Mouse (Mus musculus) liver, embryonic 15.5 days (tissue): ENCODE results near the gene Spdl1. TPM values are rescaled to one million over a fixed set of nuclear protein-coding genes. Genes with fewer than 3 reads are reported as not detected.
"Not testable (repeated sequence)": the region's sequence is repeated elsewhere in the genome, so short reads cannot be mapped to it uniquely, and the experiment has no call there.

Source experiments
- ATAC-seq: fragments of 200-750 bp; cut with Nextera tagmentation; 2 replicates; pipeline ENCODE4 v1.8.0; 2017; ENCODE audit warnings: moderate number of reproducible peaks, mild to moderate bottlenecking, moderate library complexity; ENCODE audit not compliant: insufficient read depth
- H3K27ac ChIP-seq: fragments of 300-500 bp; sonication (generic); replicated peaks from 2 replicates; pipeline ENCODE4 v1.5.1; 2015; ENCODE audit warnings: mild to moderate bottlenecking, inconsistent platforms
- H3K27me3 ChIP-seq: fragments of 300-500 bp; sonication (generic); 2 replicates; pipeline ENCODE4 v1.6.1; 2015; ENCODE audit warnings: mild to moderate bottlenecking, inconsistent platforms
- H3K36me3 ChIP-seq: fragments of 300-500 bp; sonication (generic); replicated peaks from 2 replicates; pipeline ENCODE4 v1.6.1; 2015; ENCODE audit warnings: moderate library complexity, mild to moderate bottlenecking, inconsistent platforms
- H3K4me1 ChIP-seq: fragments of 300-500 bp; sonication (generic); replicated peaks from 2 replicates; pipeline ENCODE4 v1.6.1; 2015; ENCODE audit warnings: inconsistent platforms
- H3K4me2 ChIP-seq: fragments of 300-500 bp; sonication (generic); 2 replicates; pipeline ENCODE4 v1.6.1; 2015; ENCODE audit warnings: moderate library complexity, mild to moderate bottlenecking, inconsistent platforms
- H3K4me3 ChIP-seq: fragments of 300-500 bp; sonication (generic); replicated peaks from 2 replicates; pipeline ENCODE4 v1.5.1; 2015; ENCODE audit warnings: mild to moderate bottlenecking, inconsistent platforms
- H3K9ac ChIP-seq: fragments of 300-500 bp; sonication (generic); 2 replicates; pipeline ENCODE4 v1.6.1; 2015; ENCODE audit warnings: moderate library complexity, mild to moderate bottlenecking, inconsistent platforms
- H3K9me3 ChIP-seq: fragments of 300-500 bp; sonication (generic); replicated peaks from 2 replicates; pipeline ENCODE4 v1.6.1; 2016; ENCODE audit warnings: inconsistent platforms
- WGBS: fragments of 180-500 bp; shearing (Covaris S2); methylation state at CpG from one replicate; pipeline ENCODE4 v1.1.7; 2015; ENCODE audit warnings: mixed read lengths; ENCODE audit not compliant: insufficient replicate concordance; 5-methylcytosine and 5-hydroxymethylcytosine counted together
- polyA plus RNA-seq: library from polyadenylated mRNA; unstranded; fragments of >200 nt; fragmentation: Nextera tagmentation; extraction: Ambion mirVana; gene quantifications from 2 replicates; pipeline ENCODE4 v1.2.1, GENCODE M21; 2015

Gene Spdl1
- polyA plus RNA-seq, 1 experiment from 2014 or later: 12.9 TPM

DNA sequence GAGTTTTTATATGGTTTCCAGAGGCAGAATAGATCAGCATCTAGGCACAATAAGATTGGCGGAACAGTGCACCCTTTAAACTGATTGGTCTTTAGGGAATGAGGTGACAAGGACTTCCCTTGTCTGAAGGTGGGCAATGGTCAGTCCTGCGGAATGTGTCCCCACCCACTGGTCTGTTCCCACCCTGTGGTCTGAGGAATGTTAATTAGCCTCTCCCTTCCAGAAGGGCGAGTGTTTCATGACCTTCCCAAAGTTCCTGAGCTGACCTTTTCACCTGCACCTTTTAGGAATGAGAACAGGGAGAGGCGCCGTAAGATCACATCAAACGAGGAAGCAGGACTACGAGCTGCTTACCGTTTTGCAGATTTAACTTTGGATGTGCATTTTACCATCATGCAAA lies 35.4 kb downstream of the Spdl1 start:
- WGBS: 60% methylated on average over 8 of the region's 8 CpGs
- not testable (repeated sequence) for H3K4me3 ChIP-seq, ATAC-seq, H3K36me3 ChIP-seq, H3K9ac ChIP-seq, H3K9me3 ChIP-seq, H3K4me2 ChIP-seq, H3K27ac ChIP-seq, H3K4me1 ChIP-seq, H3K27me3 ChIP-seq

- no peak for ATAC-seq
- Histone ChIP-seq H3K9ac (no peak overlapping the region), H3K4me1 (no peaks in the 10 kb centered on the region), H3K36me3 (no peaks in the 10 kb centered on the region), H3K27ac (no peak overlapping the region), H3K27me3 (no peaks in the 10 kb centered on the region), H3K9me3 (no peaks in the 10 kb centered on the region), H3K4me3 (no peak overlapping the region), H3K4me2 (no peak overlapping the region)
- 5% methylated on average over 4 of the region's 4 CpGs for WGBS
Observed at GRCm38 (mm10) chr11:34796097-34796496, 37.3 kb downstream of the Spdl1 start.

GRCm38 (mm10) chr11:34791872-34792271 lies 41.6 kb downstream of the Spdl1 start:
- Histone ChIP-seq H3K4me2 (no peak overlapping the region), H3K4me3 (no peak overlapping the region), H3K9me3 (no peaks in the 10 kb centered on the region), H3K36me3 (no peaks in the 10 kb centered on the region), H3K27me3 (no peaks in the 10 kb centered on the region), H3K4me1 (no peaks in the 10 kb centered on the region), H3K9ac (no peak overlapping the region), H3K27ac (no peak overlapping the region)
- no peak for ATAC-seq
- 41% methylated on average over 8 of the region's 8 CpGs for WGBS

GRCm38 (mm10) chr11:34784864-34785263 lies 48.6 kb downstream of the Spdl1 start:
- no peak for ATAC-seq
- Histone ChIP-seq H3K27ac (no peak overlapping the region), H3K27me3 (no peaks in the 10 kb centered on the region), H3K4me3 (no peak overlapping the region), H3K36me3 (no peaks in the 10 kb centered on the region), H3K9ac (no peak overlapping the region), H3K4me1 (peaks cover 6% of the 10 kb centered on the region; the same call in 1 of the 2 replicates), H3K9me3 (no peaks in the 10 kb centered on the region), H3K4me2 (no peak overlapping the region)

DNA sequence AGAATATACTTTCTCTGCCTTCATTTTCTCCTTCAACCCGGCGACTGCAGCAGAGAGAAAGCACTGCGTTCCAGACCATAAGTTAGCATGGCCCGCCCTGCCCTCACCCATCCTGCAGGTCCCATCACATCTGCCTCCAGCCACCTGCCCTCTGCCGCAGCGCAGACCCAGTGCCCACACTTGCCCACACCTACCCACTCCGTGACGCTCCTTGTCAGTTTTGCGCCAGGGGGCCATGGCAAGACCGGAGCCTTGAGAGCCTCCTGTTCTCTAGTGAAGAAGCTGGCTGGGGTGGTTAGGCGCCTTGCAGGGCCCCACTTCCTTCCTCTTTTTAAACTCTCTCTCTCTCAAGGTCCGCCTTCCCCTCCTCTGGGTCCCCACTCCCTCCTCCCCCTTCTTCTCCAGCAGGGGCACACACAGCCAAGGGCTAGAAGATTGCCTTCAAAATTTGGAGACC lies 49.8 kb downstream of the Spdl1 start, which contains the start of gene Dock2:
TSS of gene Dock2 (minus strand) at position 306 of the 457 bp plus-strand sequence.
- Histone ChIP-seq H3K9me3 (no peaks in the 10 kb centered on the region), H3K4me1 (peaks cover 6% of the 10 kb centered on the region; the same call in 1 of the 2 replicates), H3K27ac (peak within 1 kb of the TSS; percentile 38; the same call in 1 of the 2 replicates), H3K9ac (no peak within 1 kb of the TSS), H3K36me3 (no peaks in the 10 kb centered on the region), H3K4me2 (peak within 1 kb of the TSS; percentile 56), H3K27me3 (no peaks in the 10 kb centered on the region), H3K4me3 (peak within 1 kb of the TSS; percentile 45)
- peak; percentile 56 for ATAC-seq
- 12% methylated on average over 12 of the region's 12 CpGs for WGBS

GRCm38 (mm10) chr11:34782516-34783430 lies 50.7 kb downstream of the Spdl1 start:
- peaks cover 6% of the 10 kb centered on the region; the same call in 1 of the 2 replicates for H3K4me1 ChIP-seq
- peak overlapping the region; percentile 45 for H3K4me3 ChIP-seq
- no peaks in the 10 kb centered on the region for H3K27me3 ChIP-seq
- no peaks in the 10 kb centered on the region for H3K36me3 ChIP-seq
- WGBS: 22% methylated on average over 8 of the region's 8 CpGs
- peak overlapping the region; percentile 56 for H3K4me2 ChIP-seq
- H3K27ac ChIP-seq: peak overlapping the region; percentile 38; the same call in 1 of the 2 replicates
- ATAC-seq: no peak
- H3K9me3 ChIP-seq: no peaks in the 10 kb centered on the region
- no peak overlapping the region for H3K9ac ChIP-seq

GRCm38 (mm10) chr11:34780786-34781185 lies 52.7 kb downstream of the Spdl1 start:
- Histone ChIP-seq H3K27ac (no peak overlapping the region), H3K9me3 (no peaks in the 10 kb centered on the region), H3K4me2 (no peak overlapping the region), H3K9ac (no peak overlapping the region), H3K4me3 (no peak overlapping the region), H3K36me3 (no peaks in the 10 kb centered on the region), H3K27me3 (no peaks in the 10 kb centered on the region), H3K4me1 (peaks cover 6% of the 10 kb centered on the region; the same call in 1 of the 2 replicates)
- no peak for ATAC-seq
- 34% methylated on average over 2 of the region's 2 CpGs for WGBS

DNA sequence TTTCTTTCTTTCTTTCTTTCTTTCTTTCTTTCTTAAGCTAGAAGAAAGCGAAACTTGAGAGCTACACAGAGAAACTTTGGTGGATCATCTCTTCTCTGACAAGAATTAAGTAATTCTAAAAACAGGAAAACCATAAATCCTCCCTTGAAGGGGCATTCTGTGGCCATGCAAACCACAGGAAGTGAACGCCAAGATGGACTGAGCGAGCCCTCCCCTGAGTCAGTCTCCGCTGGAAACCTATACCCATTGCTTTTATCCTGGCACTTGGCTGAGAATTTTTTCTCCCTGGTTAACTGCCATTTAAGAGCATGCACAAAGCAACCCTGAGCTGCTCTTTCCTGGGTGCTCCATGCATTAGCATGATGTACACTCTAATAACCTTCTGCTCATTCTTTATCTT lies 53.5 kb downstream of the Spdl1 start:
- Histone ChIP-seq H3K27me3 (no peaks in the 10 kb centered on the region), H3K9me3 (no peaks in the 10 kb centered on the region), H3K4me2 (no peak overlapping the region), H3K27ac (no peak overlapping the region), H3K4me3 (no peak overlapping the region), H3K36me3 (no peaks in the 10 kb centered on the region), H3K9ac (no peak overlapping the region), H3K4me1 (peaks cover 6% of the 10 kb centered on the region; the same call in 1 of the 2 replicates)
- WGBS: 28% methylated on average over 4 of the region's 4 CpGs
- ATAC-seq: no peak

GRCm38 (mm10) chr11:34778351-34778750 lies 55.1 kb downstream of the Spdl1 start:
- Histone ChIP-seq H3K4me1 (peaks cover 6% of the 10 kb centered on the region; the same call in 1 of the 2 replicates), H3K9me3 (no peaks in the 10 kb centered on the region), H3K4me2 (no peak overlapping the region), H3K4me3 (no peak overlapping the region), H3K36me3 (no peaks in the 10 kb centered on the region), H3K9ac (no peak overlapping the region), H3K27ac (no peak overlapping the region), H3K27me3 (no peaks in the 10 kb centered on the region)
- ATAC-seq: no peak
- WGBS: 29% methylated on average over 3 of the region's 3 CpGs

DNA sequence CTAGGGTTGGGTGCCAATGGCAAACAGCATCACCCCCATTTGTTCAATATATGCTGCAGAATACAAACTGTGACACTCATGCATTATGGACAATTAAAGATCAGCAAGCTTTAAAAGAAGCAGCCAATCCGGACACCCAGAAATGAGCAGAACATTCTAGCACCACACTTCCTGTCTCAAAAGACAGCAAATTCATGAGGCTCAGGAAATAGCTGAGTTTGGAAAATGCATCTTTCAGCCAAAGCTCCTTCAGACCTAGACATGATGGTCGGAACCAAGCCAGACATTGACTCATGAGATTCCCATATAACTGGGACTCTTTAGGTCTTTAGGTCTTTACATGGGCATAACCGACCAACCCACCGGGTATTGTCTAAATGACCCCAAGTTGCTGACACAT lies 55.9 kb downstream of the Spdl1 start:
- H3K9ac ChIP-seq: no peak overlapping the region
- H3K4me1 ChIP-seq: no peaks in the 10 kb centered on the region; the same call in 1 of the 2 replicates
- H3K4me3 ChIP-seq: no peak overlapping the region
- H3K27ac ChIP-seq: no peak overlapping the region
- no peaks in the 10 kb centered on the region for H3K27me3 ChIP-seq
- H3K4me2 ChIP-seq: no peak overlapping the region
- no peak for ATAC-seq
- H3K9me3 ChIP-seq: no peaks in the 10 kb centered on the region
- WGBS: 55% methylated on average over 4 of the region's 4 CpGs
- no peaks in the 10 kb centered on the region for H3K36me3 ChIP-seq

GRCm38 (mm10) chr11:34776054-34776453 lies 57.4 kb downstream of the Spdl1 start:
- H3K36me3 ChIP-seq: no peaks in the 10 kb centered on the region
- no peak overlapping the region for H3K4me3 ChIP-seq
- 0 out of 2 replicates have a peak, but pooled peaks cover 4% of the 10 kb centered on the region for H3K4me1 ChIP-seq
- H3K27me3 ChIP-seq: no peaks in the 10 kb centered on the region
- no peak overlapping the region for H3K9ac ChIP-seq
- no peak overlapping the region for H3K4me2 ChIP-seq
- H3K27ac ChIP-seq: no peak overlapping the region
- WGBS: 69% methylated on average over 2 of the region's 2 CpGs
- ATAC-seq: no peak
- no peaks in the 10 kb centered on the region for H3K9me3 ChIP-seq
